Mouse (Mus musculus): Measurements from ENCODE around the gene 4930519P11Rik. TPM values are rescaled to one million over a fixed set of nuclear protein-coding genes. Genes with fewer than 3 reads are reported as not detected.

The 4930519P11Rik gene
- total and polyA plus RNA-seq, 3 experiments: 1.5 TPM; not detected in 2

GRCm38 (mm10) chr2:154655878-154656414 lies 42.7 kb upstream of the 4930519P11Rik start:
- Histone ChIP-seq H3K4me3 (ENCODE audit: low read depth, low read length) (no peak overlapping the region; the same call in 1 of the 2 replicates), H3K9me3 (replicated peaks) (no peaks in the 10 kb centered on the region), H3K4me1 (ENCODE audit: insufficient read depth, low read depth, low read length) (peaks cover 34% of the 10 kb centered on the region), H3K27me3 (ENCODE audit: insufficient read depth, low read length) (peaks cover 7% of the 10 kb centered on the region), H3K36me3 (replicated peaks) (peaks cover 22% of the 10 kb centered on the region)
- TF ChIP-seq GATA2 (IDR thresholded peaks at IDR 0.05; ENCODE audit: borderline replicate concordance, low read depth, low read length) (no peak), GATA1 (IDR thresholded peaks at IDR 0.05; ENCODE audit: borderline replicate concordance, low read length) (no peak), TAL1 (conservative IDR thresholded peaks at IDR 0.05; ENCODE audit: low read depth, low read length) (no peak), CTCF (IDR thresholded peaks at IDR 0.05; ENCODE audit: low read depth, low read length) (no peak), POLR2AphosphoS5 (IDR thresholded peaks at IDR 0.05; ENCODE audit: insufficient replicate concordance, low read depth, low read length) (no peak)
- DNase-seq (ENCODE audit: low spot score): no peak
- ATAC-seq (ENCODE audit: extremely low read depth, insufficient number of reproducible peaks, low FRiP score, poor library complexity, severe bottlenecking): no peak

DNA sequence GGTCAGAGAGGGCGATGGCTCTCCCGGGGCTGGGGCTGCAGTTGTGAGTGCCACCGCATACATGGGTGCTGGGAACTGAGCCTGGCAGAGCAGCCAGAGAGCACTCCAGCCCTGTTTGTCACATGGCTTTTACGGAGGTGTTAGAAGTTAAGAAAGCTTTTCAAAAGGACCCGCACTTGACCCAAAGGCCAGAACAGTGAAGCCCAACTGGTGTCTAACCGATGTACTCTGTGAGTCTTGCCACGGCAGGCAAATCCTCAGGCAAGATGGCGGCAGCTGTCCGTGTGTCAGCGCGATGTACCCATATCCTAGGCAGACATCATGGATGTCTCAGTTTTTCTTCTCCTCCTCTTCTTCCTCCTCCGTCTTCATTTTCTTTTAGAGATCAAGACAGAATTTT lies 41.7 kb upstream of the 4930519P11Rik start:
- peaks cover 25% of the 10 kb centered on the region for H3K4me1 ChIP-seq (ENCODE audit: insufficient read depth, low read depth, low read length)
- H3K27me3 ChIP-seq (ENCODE audit: insufficient read depth, low read length): peaks cover 14% of the 10 kb centered on the region
- no peak for TF ChIP-seq CTCF (IDR thresholded peaks at IDR 0.05; ENCODE audit: low read depth, low read length)
- TF ChIP-seq GATA1 (IDR thresholded peaks at IDR 0.05; ENCODE audit: borderline replicate concordance, low read length): no peak
- TF ChIP-seq GATA2 (IDR thresholded peaks at IDR 0.05; ENCODE audit: borderline replicate concordance, low read depth, low read length): no peak
- no peak for TF ChIP-seq POLR2AphosphoS5 (IDR thresholded peaks at IDR 0.05; ENCODE audit: insufficient replicate concordance, low read depth, low read length)
- no peak for TF ChIP-seq TAL1 (conservative IDR thresholded peaks at IDR 0.05; ENCODE audit: low read depth, low read length)
- no peak overlapping the region for H3K4me3 ChIP-seq (ENCODE audit: low read depth, low read length)
- DNase-seq (ENCODE audit: low spot score): no peak
- peaks cover 3% of the 10 kb centered on the region; the same call in 1 of the 2 replicates for H3K9me3 ChIP-seq (replicated peaks)
- ATAC-seq (ENCODE audit: extremely low read depth, insufficient number of reproducible peaks, low FRiP score, poor library complexity, severe bottlenecking): no peak
- peaks cover 13% of the 10 kb centered on the region for H3K36me3 ChIP-seq (replicated peaks)

DNA sequence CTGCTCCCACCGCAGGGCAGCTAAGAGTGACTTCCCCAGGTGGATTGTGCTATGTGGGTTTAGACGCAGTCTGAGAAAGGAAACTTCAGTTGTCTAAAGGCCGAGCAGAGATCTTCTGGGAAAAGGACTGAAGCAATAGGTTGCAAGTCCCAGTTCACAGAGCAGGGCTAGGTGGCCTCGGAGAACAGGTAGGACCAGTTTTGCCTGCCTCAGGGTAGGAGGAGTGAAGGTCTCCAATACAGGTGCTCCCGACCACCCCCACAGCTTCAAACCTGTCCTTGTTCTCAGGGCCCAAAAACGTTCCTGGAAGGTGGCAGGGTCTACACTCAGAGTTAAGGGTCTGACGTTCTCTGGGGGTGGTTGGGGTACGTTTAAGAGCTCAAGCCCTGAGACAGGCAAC lies 38.1 kb upstream of the 4930519P11Rik start, which contains the start of gene Chmp4b:
Chmp4b (plus strand) TSS at position 343 of the 400 bp plus-strand sequence.
- Histone ChIP-seq H3K4me1 (ENCODE audit: insufficient read depth, low read depth, low read length) (peaks cover 10% of the 10 kb centered on the region), H3K36me3 (replicated peaks) (peaks cover 2% of the 10 kb centered on the region), H3K9me3 (replicated peaks) (peaks cover 3% of the 10 kb centered on the region; the same call in 1 of the 2 replicates), H3K27me3 (ENCODE audit: insufficient read depth, low read length) (peaks cover 17% of the 10 kb centered on the region), H3K4me3 (ENCODE audit: low read depth, low read length) (no peak within 1 kb of the TSS)
- DNase-seq (ENCODE audit: low spot score) (no peak), ATAC-seq (ENCODE audit: extremely low read depth, insufficient number of reproducible peaks, low FRiP score, poor library complexity, severe bottlenecking) (no peak)
- no peak for TF ChIP-seq GATA1 (IDR thresholded peaks at IDR 0.05; ENCODE audit: borderline replicate concordance, low read length)
- no peak for TF ChIP-seq CTCF (IDR thresholded peaks at IDR 0.05; ENCODE audit: low read depth, low read length)
- TF ChIP-seq GATA2 (IDR thresholded peaks at IDR 0.05; ENCODE audit: borderline replicate concordance, low read depth, low read length): no peak
- TF ChIP-seq TAL1 (conservative IDR thresholded peaks at IDR 0.05; ENCODE audit: low read depth, low read length): no peak
- no peak for TF ChIP-seq POLR2AphosphoS5 (IDR thresholded peaks at IDR 0.05; ENCODE audit: insufficient replicate concordance, low read depth, low read length)

DNA sequence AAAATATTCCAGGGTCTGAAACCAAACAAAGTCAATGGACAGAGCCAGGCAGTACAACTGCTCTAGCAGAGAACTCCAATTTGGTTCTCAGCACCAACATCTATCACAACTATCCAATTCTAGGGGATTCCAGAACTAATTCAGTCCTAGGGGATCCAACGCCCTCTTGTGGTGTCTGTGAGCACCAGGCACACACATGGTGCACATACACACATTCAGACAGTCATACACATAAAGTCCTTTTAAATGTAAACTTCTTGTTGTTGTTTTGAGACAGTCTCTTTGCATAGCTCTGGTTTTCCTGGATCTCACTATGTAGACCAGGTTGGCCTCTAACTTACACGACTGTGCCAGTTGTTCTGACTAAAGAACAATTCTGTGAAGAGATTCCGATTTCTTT lies 37.2 kb upstream of the 4930519P11Rik start:
- Histone ChIP-seq H3K9me3 (replicated peaks) (peaks cover 3% of the 10 kb centered on the region; the same call in 1 of the 2 replicates), H3K4me3 (ENCODE audit: low read depth, low read length) (no peak overlapping the region), H3K27me3 (ENCODE audit: insufficient read depth, low read length) (peaks cover 17% of the 10 kb centered on the region), H3K36me3 (replicated peaks) (peaks cover 11% of the 10 kb centered on the region), H3K4me1 (ENCODE audit: insufficient read depth, low read depth, low read length) (0 out of 2 replicates have a peak, but pooled peaks cover 3% of the 10 kb centered on the region)
- DNase-seq (ENCODE audit: low spot score) (no peak), ATAC-seq (ENCODE audit: extremely low read depth, insufficient number of reproducible peaks, low FRiP score, poor library complexity, severe bottlenecking) (no peak)
- no peak for TF ChIP-seq GATA2 (IDR thresholded peaks at IDR 0.05; ENCODE audit: borderline replicate concordance, low read depth, low read length)

DNA sequence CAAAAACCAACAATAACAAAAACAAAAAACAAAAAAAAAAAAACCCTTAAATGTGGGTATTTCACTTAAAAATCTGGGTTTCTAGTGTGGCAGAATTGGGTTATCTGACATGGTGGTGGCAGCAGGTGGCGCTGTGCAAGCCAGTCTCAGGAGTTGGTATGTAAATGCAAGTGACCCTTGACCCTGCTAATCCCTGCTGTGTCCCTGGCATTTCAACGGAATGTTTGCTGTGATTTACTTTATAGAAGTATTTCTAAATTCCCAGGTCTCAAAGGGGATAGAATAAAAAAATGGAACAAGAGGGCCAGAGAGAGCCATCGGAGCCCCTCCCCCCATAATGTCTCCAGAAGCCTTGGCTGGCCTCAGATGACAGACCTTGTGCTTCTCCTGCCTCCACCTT lies 34.8 kb upstream of the 4930519P11Rik start:
- Histone ChIP-seq H3K4me1 (ENCODE audit: insufficient read depth, low read depth, low read length) (peaks cover 3% of the 10 kb centered on the region; the same call in 1 of the 2 replicates), H3K9me3 (replicated peaks) (peaks cover 3% of the 10 kb centered on the region; the same call in 1 of the 2 replicates), H3K4me3 (ENCODE audit: low read depth, low read length) (no peak overlapping the region), H3K36me3 (replicated peaks) (peaks cover 33% of the 10 kb centered on the region), H3K27me3 (ENCODE audit: insufficient read depth, low read length) (peaks cover 17% of the 10 kb centered on the region)
- DNase-seq (ENCODE audit: low spot score) (no peak), ATAC-seq (ENCODE audit: extremely low read depth, insufficient number of reproducible peaks, low FRiP score, poor library complexity, severe bottlenecking) (no peak)
- TF ChIP-seq CTCF (IDR thresholded peaks at IDR 0.05; ENCODE audit: low read depth, low read length) (no peak), TAL1 (conservative IDR thresholded peaks at IDR 0.05; ENCODE audit: low read depth, low read length) (no peak), GATA1 (IDR thresholded peaks at IDR 0.05; ENCODE audit: borderline replicate concordance, low read length) (no peak), GATA2 (IDR thresholded peaks at IDR 0.05; ENCODE audit: borderline replicate concordance, low read depth, low read length) (no peak), POLR2AphosphoS5 (IDR thresholded peaks at IDR 0.05; ENCODE audit: insufficient replicate concordance, low read depth, low read length) (no peak)

- TF ChIP-seq POLR2AphosphoS5 (IDR thresholded peaks at IDR 0.05; ENCODE audit: insufficient replicate concordance, low read depth, low read length) (no peak), CTCF (IDR thresholded peaks at IDR 0.05; ENCODE audit: low read depth, low read length) (no peak), GATA2 (IDR thresholded peaks at IDR 0.05; ENCODE audit: borderline replicate concordance, low read depth, low read length) (no peak), TAL1 (conservative IDR thresholded peaks at IDR 0.05; ENCODE audit: low read depth, low read length) (no peak), GATA1 (IDR thresholded peaks at IDR 0.05; ENCODE audit: borderline replicate concordance, low read length) (no peak)
- Histone ChIP-seq H3K27me3 (ENCODE audit: insufficient read depth, low read length) (peaks cover 14% of the 10 kb centered on the region), H3K36me3 (replicated peaks) (peaks cover 44% of the 10 kb centered on the region), H3K4me3 (ENCODE audit: low read depth, low read length) (no peak overlapping the region), H3K4me1 (ENCODE audit: insufficient read depth, low read depth, low read length) (peaks cover 3% of the 10 kb centered on the region; the same call in 1 of the 2 replicates), H3K9me3 (replicated peaks) (peaks cover 3% of the 10 kb centered on the region; the same call in 1 of the 2 replicates)
- DNase-seq (ENCODE audit: low spot score) (no peak), ATAC-seq (ENCODE audit: extremely low read depth, insufficient number of reproducible peaks, low FRiP score, poor library complexity, severe bottlenecking) (no peak)
Observed at GRCm38 (mm10) chr2:154646634-154647033, 33.4 kb upstream of the 4930519P11Rik start.
